Mouse (Mus musculus): ENCODE measurements around the gene Gimap5.

DNA sequence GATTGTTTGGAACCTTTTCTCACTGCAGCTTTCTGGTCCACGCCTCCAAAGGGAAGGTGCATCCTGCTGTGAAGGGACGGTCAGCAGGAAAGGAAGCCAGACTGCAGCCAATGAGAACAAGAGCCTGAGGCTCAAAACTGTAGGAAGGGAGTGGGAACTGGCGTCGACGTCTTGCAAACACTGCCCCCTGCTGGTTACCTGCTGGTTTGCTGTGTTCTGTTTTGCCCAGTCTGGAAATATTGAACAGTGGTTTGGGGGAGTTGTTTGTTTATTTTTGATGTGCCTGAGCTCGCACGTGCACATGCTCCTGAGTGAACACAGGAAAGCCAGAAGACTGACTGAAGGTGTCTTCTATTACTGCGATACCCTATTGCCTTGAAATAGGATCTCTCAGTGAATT, 26.0 kb downstream of the Gimap5 start:
- TF ChIP-seq CTCF (IDR thresholded peaks at IDR 0.05; ENCODE audit: insufficient read depth, low read length) (peak; percentile 95), POLR2A (IDR thresholded peaks at IDR 0.05; ENCODE audit: borderline replicate concordance, extremely low read depth, low read depth, low read length) (no peak)

All from lung, adult 2 months (tissue).